Mouse (Mus musculus) hindbrain, embryonic 13.5 days (tissue): Measurements from ENCODE around the gene Kcmf1. TPM values are rescaled to one million over a fixed set of nuclear protein-coding genes. Genes with fewer than 3 reads are reported as not detected.

Source experiments
- ATAC-seq: fragments of 200-750 bp; cut with Nextera tagmentation; 2 replicates; pipeline ENCODE4 v1.8.0; 2017; ENCODE audit warnings: moderate TSS enrichment; ENCODE audit not compliant: low FRiP score
- H3K27ac ChIP-seq: fragments of 300-500 bp; sonication (generic); 2 replicates; pipeline ENCODE4 v1.5.1; 2015; ENCODE audit warnings: inconsistent platforms, mild to moderate bottlenecking, moderate library complexity
- H3K27me3 ChIP-seq: fragments of 300-500 bp; sonication (generic); 2 replicates; pipeline ENCODE4 v1.6.1; 2015; ENCODE audit warnings: mild to moderate bottlenecking, inconsistent platforms
- H3K36me3 ChIP-seq: fragments of 300-500 bp; sonication (generic); 2 replicates; pipeline ENCODE4 v1.6.1; 2015; ENCODE audit warnings: mild to moderate bottlenecking, inconsistent platforms
- H3K4me1 ChIP-seq: fragments of 300-500 bp; sonication (generic); replicated peaks from 2 replicates; pipeline ENCODE4 v1.6.1; 2015; ENCODE audit warnings: inconsistent platforms
- H3K4me2 ChIP-seq: fragments of 300-500 bp; sonication (generic); 2 replicates; pipeline ENCODE4 v1.6.1; 2015; ENCODE audit warnings: inconsistent platforms, mild to moderate bottlenecking, moderate library complexity
- H3K4me3 ChIP-seq: fragments of 300-500 bp; sonication (generic); 2 replicates; pipeline ENCODE4 v1.5.1; 2015; ENCODE audit warnings: mild to moderate bottlenecking, inconsistent platforms
- H3K9ac ChIP-seq: fragments of 300-500 bp; sonication (generic); 2 replicates; pipeline ENCODE4 v1.6.1; 2015; ENCODE audit warnings: mild to moderate bottlenecking, inconsistent platforms
- H3K9me3 ChIP-seq: fragments of 300-500 bp; sonication (generic); 2 replicates; pipeline ENCODE4 v1.6.1; 2016; ENCODE audit warnings: inconsistent platforms
- WGBS: fragments of 180-500 bp; shearing (Covaris S2); methylation state at CpG from one replicate; pipeline ENCODE4 v1.1.7; 2015; 5-methylcytosine and 5-hydroxymethylcytosine counted together
- polyA plus RNA-seq: library from polyadenylated mRNA; unstranded; fragments of >200 nt; fragmentation: Nextera tagmentation; extraction: Ambion mirVana; gene quantifications from 2 replicates; pipeline ENCODE4 v1.2.1, GENCODE M21; 2015

The Kcmf1 gene
- polyA plus RNA-seq = 27.0 and 29.3 TPM in 2 replicates

DNA sequence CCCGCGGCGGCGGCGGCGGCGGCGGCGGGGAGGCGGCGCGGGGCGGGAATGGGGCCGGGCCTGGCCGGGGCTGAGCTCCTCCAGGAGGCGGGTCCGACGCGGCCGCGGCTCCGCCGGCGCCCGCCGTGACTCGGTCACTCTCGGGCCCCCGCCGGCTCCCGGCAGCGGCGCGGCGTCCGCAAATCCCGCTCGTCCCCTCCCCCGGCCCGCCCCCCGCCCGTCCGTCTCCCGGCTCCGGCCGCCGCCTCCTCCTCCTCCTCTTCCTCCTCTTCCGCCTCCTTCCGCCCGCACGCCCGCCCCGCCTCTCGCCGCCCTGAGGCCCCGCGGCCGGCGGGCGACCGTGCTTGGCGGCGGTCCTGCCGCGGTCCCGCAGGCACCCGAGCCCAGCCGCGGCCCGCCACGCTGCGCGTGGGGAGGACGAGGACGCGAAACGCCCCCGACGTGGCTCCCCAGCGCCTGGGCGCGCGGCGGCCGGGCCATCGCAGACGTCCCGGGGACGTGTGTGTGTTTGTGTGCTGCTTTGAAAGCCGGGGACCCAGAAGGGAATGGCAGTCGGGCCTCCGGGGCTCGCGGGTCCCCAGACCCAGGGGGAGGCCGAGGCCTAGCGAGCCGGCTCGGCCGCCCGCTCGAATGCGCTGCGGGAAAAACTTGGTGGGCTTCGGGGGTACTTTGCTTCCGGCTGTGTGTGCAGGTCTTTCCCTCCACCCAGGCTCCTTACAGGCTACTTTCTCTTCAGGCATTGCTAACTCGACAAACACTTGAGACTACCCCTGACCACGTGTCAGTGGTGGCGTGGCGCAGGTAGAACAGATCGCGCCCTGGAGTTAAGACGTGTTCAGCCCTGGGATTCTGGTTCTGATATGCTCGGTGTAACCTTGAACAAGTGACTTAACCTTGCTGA is at the start of gene Kcmf1:
Gene Kcmf1 (minus strand): TSS at position 199 of the 901 bp plus-strand sequence.
- Histone ChIP-seq H3K4me3 (peak within 1 kb of the TSS; percentile 96), H3K4me2 (peak within 1 kb of the TSS; percentile 66), H3K27ac (peak within 1 kb of the TSS; percentile 99), H3K9ac (peak within 1 kb of the TSS; percentile 99), H3K36me3 (no peaks in the 10 kb centered on the region), H3K27me3 (no peaks in the 10 kb centered on the region), H3K4me1 (peaks cover 32% of the 10 kb centered on the region), H3K9me3 (no peaks in the 10 kb centered on the region)
- under 1% methylated on average over 67 of the region's 113 CpGs for WGBS
- peak; percentile 73 for ATAC-seq

DNA sequence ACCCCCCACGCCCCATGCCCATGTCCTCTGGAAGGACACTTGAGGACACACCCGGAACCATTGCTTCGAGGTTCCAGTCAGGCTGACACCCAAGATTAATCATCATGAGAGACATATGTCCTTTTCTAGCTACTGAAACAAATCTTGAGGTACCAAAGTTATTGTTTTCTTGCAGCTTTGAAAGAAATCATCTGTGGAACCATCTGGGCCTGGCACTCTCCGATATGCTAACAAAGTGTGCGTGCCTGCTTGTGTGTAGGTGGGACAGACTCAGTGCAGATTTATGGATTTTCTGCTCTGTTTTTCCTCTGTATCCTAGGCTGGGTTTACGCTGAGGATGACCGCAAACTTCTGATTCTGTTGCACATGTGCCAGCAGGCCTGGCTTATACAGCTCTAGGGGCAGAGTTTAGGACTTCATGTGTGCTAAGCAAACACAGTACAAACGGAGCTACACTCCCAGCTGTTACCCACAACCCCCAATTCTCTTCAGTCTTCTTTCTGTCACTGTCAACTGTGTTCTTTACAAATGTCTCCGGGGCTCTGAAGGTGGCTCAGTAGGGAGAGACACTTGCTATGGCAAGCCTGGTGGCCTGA is 49.5 kb upstream of the Kcmf1 start:
- Histone ChIP-seq H3K9me3 (peaks cover 4% of the 10 kb centered on the region; the same call in 1 of the 2 replicates), H3K9ac (no peak overlapping the region), H3K27ac (no peak overlapping the region), H3K36me3 (no peaks in the 10 kb centered on the region), H3K4me2 (no peak overlapping the region), H3K4me1 (no peaks in the 10 kb centered on the region), H3K4me3 (no peak overlapping the region), H3K27me3 (no peaks in the 10 kb centered on the region)
- 84% methylated on average over 9 of the region's 9 CpGs for WGBS
- no peak for ATAC-seq

- Histone ChIP-seq H3K36me3 (no peaks in the 10 kb centered on the region), H3K9ac (no peak overlapping the region), H3K4me2 (no peak overlapping the region), H3K9me3 (peaks cover 4% of the 10 kb centered on the region; the same call in 1 of the 2 replicates), H3K27ac (no peak overlapping the region), H3K4me3 (no peak overlapping the region), H3K27me3 (no peaks in the 10 kb centered on the region), H3K4me1 (no peaks in the 10 kb centered on the region)
- 92% methylated on average over 3 of the region's 3 CpGs for WGBS
- ATAC-seq = no peak
Observed at GRCm38 (mm10) chr6:72948392-72948791, 48.6 kb upstream of the Kcmf1 start.

DNA sequence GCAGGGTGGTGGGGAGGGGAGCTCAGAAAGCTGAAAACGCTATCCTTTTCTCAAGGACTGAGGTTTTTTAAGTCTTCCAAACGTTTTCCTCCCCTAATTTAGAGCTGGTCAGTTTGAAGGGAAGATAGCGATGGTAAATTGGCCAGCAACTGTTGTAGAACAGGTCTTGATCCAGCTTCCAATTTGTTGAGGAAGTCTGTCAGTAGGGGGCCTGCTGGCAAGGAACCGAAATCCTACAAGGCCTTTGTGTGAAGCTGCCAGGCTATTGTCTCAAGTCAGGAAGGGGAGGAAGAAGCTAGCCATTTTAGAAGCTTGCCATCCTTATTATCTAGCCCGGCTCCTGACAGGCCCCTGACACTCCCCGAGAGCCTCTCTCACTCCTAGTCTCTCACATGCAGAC is 48.2 kb upstream of the Kcmf1 start:
- Histone ChIP-seq H3K4me3 (no peak overlapping the region), H3K4me1 (no peaks in the 10 kb centered on the region), H3K4me2 (no peak overlapping the region), H3K9me3 (peaks cover 4% of the 10 kb centered on the region; the same call in 1 of the 2 replicates), H3K36me3 (no peaks in the 10 kb centered on the region), H3K27ac (no peak overlapping the region), H3K9ac (no peak overlapping the region), H3K27me3 (no peaks in the 10 kb centered on the region)
- 46% methylated on average over 6 of the region's 6 CpGs for WGBS
- no peak for ATAC-seq

DNA sequence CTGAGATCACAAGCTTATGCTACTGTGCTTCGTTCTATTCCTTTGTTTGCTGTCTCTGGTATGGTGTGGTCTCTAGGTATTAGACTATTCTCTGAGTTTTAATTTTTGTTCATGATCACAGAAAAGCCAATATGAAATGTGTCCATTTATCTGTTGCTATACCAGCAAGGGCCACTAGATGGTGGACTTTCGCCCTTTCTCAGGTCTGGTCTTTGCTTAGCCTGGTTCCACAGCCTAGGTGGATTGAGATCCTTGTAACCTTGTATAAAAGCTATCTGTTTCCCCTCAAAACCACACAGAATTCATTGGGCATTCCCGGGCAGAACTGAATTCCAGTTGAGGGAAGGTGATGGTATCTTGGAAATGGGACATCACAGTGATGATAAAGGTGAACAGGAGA is 40.7 kb upstream of the Kcmf1 start:
- Histone ChIP-seq H3K36me3 (no peaks in the 10 kb centered on the region), H3K27ac (no peak overlapping the region), H3K4me2 (no peak overlapping the region), H3K4me3 (no peak overlapping the region), H3K9ac (no peak overlapping the region), H3K4me1 (no peaks in the 10 kb centered on the region), H3K9me3 (no peaks in the 10 kb centered on the region), H3K27me3 (no peaks in the 10 kb centered on the region)
- ATAC-seq = 0 out of 2 replicates have a peak, but pooled peaks have one; percentile 52
- WGBS = 13% methylated on average over 3 of the region's 3 CpGs

GRCm38 (mm10) chr6:72937859-72938258 is 38.1 kb upstream of the Kcmf1 start:
- Histone ChIP-seq H3K27ac (no peak overlapping the region), H3K27me3 (no peaks in the 10 kb centered on the region), H3K4me1 (no peaks in the 10 kb centered on the region), H3K4me3 (no peak overlapping the region), H3K36me3 (no peaks in the 10 kb centered on the region), H3K9ac (no peak overlapping the region), H3K9me3 (no peaks in the 10 kb centered on the region), H3K4me2 (no peak overlapping the region)
- 84% methylated on average over 5 of the region's 5 CpGs for WGBS
- ATAC-seq = no peak

- 86% methylated on average over 3 of the region's 3 CpGs for WGBS
- H3K4me2 ChIP-seq = no peak overlapping the region
Observed at GRCm38 (mm10) chr6:72937430-72937829, 37.7 kb upstream of the Kcmf1 start.

DNA sequence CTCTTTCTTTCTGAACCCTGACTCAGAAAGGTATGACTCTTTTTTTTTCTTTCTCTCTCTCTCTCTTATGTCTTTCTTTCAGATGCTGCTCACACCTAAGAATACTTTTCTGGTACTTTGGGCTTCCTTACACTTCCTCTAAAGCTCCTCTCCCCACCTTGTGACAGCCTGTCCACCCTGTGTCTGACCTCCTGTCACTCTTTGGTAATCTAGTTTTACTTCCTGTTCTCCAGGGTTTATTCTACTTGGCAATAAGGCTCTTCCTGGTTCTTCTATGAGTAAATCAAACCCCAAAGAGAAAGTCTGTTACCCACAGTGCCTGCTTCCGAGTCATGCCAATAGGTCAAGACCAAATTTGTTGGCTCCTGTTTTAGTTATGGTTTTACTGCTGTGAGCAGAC is 33.2 kb upstream of the Kcmf1 start:
- no peaks in the 10 kb centered on the region for H3K36me3 ChIP-seq
- H3K9ac ChIP-seq = no peak overlapping the region
- H3K27ac ChIP-seq = no peak overlapping the region
- ATAC-seq = no peak
- no peaks in the 10 kb centered on the region for H3K27me3 ChIP-seq
- no peak overlapping the region for H3K4me3 ChIP-seq
- no peaks in the 10 kb centered on the region for H3K9me3 ChIP-seq
- H3K4me1 ChIP-seq = no peaks in the 10 kb centered on the region
- H3K4me2 ChIP-seq = no peak overlapping the region
- WGBS = 85% methylated on average over 1 of the region's 1 CpGs

More at GRCm38 (mm10) chr6:72937430-72937829, 37.7 kb upstream of the Kcmf1 start:
- no peaks in the 10 kb centered on the region for H3K4me1 ChIP-seq
- no peak overlapping the region for H3K27ac ChIP-seq
- H3K27me3 ChIP-seq = no peaks in the 10 kb centered on the region
- ATAC-seq = no peak
- H3K9ac ChIP-seq = no peak overlapping the region
- no peaks in the 10 kb centered on the region for H3K36me3 ChIP-seq
- no peaks in the 10 kb centered on the region for H3K9me3 ChIP-seq
- H3K4me3 ChIP-seq = no peak overlapping the region

DNA sequence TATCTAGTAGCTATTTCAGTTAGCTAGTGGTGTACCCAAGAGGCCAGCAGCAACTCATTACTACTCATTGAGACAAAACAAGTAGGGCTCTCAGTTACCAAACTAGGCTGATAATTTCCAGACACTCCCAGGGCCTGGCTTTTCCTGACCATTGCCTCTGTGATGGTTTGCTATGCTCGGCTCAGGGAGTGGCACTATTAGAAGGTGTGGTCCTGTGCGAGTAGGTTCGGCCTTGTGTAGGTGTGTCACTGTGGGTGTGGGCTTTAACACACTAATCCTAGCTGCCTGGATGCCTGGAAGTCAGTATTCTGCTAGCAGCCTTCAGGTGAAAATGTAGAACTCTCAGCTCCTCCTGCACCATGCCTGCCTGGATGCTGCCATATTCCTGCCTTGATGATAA is 31.8 kb upstream of the Kcmf1 start:
- Histone ChIP-seq H3K9me3 (no peaks in the 10 kb centered on the region), H3K4me1 (0 out of 2 replicates have a peak, but pooled peaks cover 5% of the 10 kb centered on the region), H3K4me3 (no peak overlapping the region), H3K9ac (no peak overlapping the region), H3K36me3 (no peaks in the 10 kb centered on the region), H3K4me2 (no peak overlapping the region), H3K27me3 (no peaks in the 10 kb centered on the region), H3K27ac (no peak overlapping the region)
- 93% methylated on average over 3 of the region's 3 CpGs for WGBS
- ATAC-seq = no peak

GRCm38 (mm10) chr6:72929795-72930398 is 30.1 kb upstream of the Kcmf1 start:
- Histone ChIP-seq H3K27me3 (no peaks in the 10 kb centered on the region), H3K36me3 (no peaks in the 10 kb centered on the region), H3K4me2 (no peak overlapping the region), H3K27ac (no peak overlapping the region), H3K4me1 (0 out of 2 replicates have a peak, but pooled peaks cover 5% of the 10 kb centered on the region), H3K4me3 (no peak overlapping the region), H3K9me3 (no peaks in the 10 kb centered on the region), H3K9ac (no peak overlapping the region)
- ATAC-seq = no peak
- 92% methylated on average over 4 of the region's 4 CpGs for WGBS

GRCm38 (mm10) chr6:72926755-72927482 is 27.1 kb upstream of the Kcmf1 start:
- ATAC-seq = no peak
- Histone ChIP-seq H3K9ac (no peak overlapping the region), H3K9me3 (no peaks in the 10 kb centered on the region), H3K4me1 (0 out of 2 replicates have a peak, but pooled peaks cover 5% of the 10 kb centered on the region), H3K27ac (no peak overlapping the region), H3K4me3 (no peak overlapping the region), H3K36me3 (no peaks in the 10 kb centered on the region), H3K27me3 (no peaks in the 10 kb centered on the region), H3K4me2 (no peak overlapping the region)
- 16% methylated on average over 9 of the region's 9 CpGs for WGBS

DNA sequence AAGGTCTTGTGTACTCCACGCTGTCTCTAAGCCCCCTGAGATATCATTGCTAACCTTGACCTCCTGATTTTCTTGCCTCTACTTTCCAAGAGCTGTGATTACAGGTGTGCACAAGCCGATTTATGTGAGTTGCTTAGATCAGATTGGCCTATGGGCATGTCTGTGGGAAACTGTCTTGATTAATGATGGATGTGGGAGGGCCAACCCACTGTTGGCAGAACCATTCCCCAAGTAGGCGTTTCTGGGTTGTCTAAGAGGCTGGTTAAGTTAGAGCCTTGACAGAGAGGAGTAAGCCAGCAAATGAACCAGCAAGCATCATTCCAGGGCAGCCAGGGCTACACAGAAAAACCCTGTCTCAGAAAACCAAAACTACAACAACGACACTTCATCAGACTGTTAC is 26.3 kb upstream of the Kcmf1 start:
- no peaks in the 10 kb centered on the region for H3K27me3 ChIP-seq
- no peak for ATAC-seq
- 88% methylated on average over 4 of the region's 4 CpGs for WGBS

More for the DNA sequence above, 26.3 kb upstream of the Kcmf1 start:
- Histone ChIP-seq H3K4me3 (no peak overlapping the region), H3K4me1 (0 out of 2 replicates have a peak, but pooled peaks cover 5% of the 10 kb centered on the region), H3K27ac (no peak overlapping the region), H3K9ac (no peak overlapping the region), H3K36me3 (no peaks in the 10 kb centered on the region), H3K9me3 (no peaks in the 10 kb centered on the region), H3K4me2 (no peak overlapping the region)
